Mouse (Mus musculus) erythroblast, adult 5-6 weeks (primary cell): ENCODE measurements around the gene Grb7. TPM values are rescaled to one million over a fixed set of nuclear protein-coding genes. Genes with fewer than 3 reads are reported as not detected.

Source experiments
- ATAC-seq: replicated peaks from 2 replicates; pipeline ENCODE4 v1.8.0; 2016; ENCODE audit warnings: moderate number of reproducible peaks, mild to moderate bottlenecking, moderate TSS enrichment, inconsistent platforms; ENCODE audit not compliant: poor library complexity, low FRiP score, severe bottlenecking
- total RNA-seq, 2 experiments: library from RNA; stranded (forward) in 1 of 2; stranded (reverse) in 1 of 2; fragments of 150-400 nt in 1 of 2; fragments of 200-764, 138-1000 nt in 1 of 2; gene quantifications; 2 replicates each; pipeline versions ENCODE4 v1.2.3 to v1.2.4; 2015 to 2017; ENCODE audit warnings: low replicate concordance in 2 of 2

The Grb7 gene
- total RNA-seq, 2 experiments from 2014 or later = not detected

DNA sequence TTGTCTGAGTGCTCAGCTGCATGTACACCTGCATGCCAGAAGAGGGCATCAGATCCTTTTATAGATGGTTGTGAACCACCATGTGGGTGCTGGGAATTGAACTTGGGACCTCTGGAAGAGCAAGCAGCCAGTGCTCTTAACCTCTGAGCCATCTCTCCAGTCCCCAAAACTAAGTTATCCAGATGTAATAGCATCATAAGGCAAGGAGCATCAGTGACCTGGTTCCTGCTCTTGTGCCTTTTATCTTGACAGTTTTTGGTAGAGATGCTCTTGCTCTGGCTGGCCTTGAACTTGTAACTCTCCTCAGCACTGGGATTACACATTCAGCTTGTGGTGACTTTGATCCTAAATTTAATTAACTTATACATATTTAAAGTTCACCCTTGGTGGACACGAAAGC, 2.5 kb upstream of the Grb7 start:
- no peak for ATAC-seq

- ATAC-seq = no peak
Observed at GRCm38 (mm10) chr11:98445238-98445637, 956 bp upstream of the Grb7 start.

DNA sequence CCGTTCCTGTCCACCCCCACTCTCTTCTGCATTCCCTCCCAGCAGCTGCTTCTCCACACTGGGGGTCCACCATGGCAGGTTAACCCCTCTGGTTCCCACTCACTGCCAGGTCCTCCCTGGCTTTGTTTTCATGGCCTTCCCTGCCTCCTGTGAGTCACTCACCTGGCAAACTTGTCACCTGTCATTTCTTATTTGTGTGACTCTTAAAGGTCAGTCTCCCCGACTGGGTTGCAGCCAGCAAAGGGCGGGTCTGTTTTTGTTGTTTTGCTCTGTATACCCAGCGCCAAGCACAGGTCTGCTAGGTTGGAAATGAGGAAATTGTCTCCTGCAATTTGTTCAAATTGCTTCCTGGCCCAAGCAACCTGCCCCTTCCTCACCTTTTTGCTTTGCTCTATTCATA, 515 bp upstream of the Grb7 start:
- ATAC-seq = no peak

- ATAC-seq = no peak
Observed at GRCm38 (mm10) chr11:98446562-98447474, 624 bp downstream of the Grb7 start.

DNA sequence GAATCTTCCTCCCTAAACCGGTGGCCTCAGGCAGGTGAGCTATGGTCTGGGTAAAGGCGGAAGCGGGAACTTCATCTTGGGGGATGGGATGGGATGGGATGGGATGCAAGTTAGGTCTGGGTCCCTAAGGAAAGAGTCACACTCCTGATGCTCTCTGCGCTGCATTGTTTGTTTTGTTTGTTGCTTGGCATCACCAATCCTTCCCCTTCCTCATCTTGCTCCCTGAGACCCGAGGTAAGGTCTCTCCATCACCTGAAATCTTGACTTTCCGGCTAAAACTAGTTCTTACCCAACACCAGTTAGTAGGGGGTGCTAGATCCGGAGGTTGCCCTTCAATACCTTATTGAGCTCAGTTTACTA, 1.3 kb downstream of the Grb7 start:
- ATAC-seq = no peak

- no peak for ATAC-seq
Observed at GRCm38 (mm10) chr11:98448191-98448790, 2.1 kb downstream of the Grb7 start.

- no peak for ATAC-seq
Observed at GRCm38 (mm10) chr11:98449419-98449818, 3.2 kb downstream of the Grb7 start.

DNA sequence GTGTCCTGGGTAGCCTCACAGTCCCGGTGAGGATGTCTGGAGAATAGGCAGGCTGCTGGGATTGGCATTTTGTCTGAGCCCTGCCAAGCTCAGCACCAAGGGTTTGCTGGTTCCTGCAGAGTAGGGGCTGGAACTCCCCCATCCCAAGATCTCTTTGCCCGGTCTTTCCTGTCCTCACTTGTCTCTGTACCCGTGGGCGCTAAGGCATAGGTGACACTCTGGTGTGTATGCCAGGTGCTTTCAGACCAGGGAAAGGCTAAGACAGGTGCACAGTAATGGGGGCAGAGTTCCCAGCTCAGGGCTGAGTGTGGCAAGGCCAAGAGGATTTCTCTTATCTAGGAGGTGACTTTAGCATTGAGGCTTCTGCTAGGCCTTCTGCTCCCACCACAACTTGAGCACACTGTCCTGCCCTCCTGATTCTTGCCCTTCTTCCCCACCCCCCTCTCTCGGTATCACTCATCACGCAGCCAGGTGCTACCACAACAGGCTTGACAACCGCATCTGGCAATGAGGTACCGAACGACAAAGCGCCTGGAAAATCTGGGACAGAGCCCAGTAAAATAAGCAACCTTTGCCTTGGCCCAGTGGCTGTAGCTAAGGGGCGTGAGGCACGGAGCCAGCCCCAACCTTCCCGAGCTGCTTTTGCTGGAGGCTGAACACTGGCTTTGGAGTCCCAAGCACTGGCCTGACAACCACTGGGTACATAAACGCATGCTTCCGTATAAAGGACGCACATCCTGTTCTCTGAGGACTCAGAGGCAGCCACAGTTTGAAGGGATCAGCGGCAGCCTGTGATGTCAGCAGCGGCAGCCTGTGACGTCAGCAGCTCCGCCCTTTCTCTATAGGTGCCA, 4.0 kb downstream of the Grb7 start:
- ATAC-seq = no peak

DNA sequence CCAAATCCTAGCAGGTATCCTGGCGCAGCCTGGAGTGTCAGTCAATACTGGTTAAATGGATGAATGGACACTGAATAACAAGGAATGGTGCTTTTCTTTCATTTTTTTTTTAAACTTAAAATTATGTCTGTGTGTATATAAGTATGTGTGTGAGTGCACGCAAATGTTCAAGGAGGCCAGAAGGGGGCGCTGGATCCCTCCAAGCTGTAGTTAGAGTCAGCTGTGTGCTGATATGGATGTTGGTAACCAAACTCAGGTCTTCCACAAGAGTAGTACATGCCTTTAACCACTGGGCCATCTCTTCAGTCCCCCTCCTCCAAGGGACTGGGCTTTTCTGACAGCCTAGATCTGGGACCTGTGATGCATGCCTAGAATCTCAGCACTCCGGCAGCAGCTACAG, 9.3 kb downstream of the Grb7 start:
- no peak for ATAC-seq

DNA sequence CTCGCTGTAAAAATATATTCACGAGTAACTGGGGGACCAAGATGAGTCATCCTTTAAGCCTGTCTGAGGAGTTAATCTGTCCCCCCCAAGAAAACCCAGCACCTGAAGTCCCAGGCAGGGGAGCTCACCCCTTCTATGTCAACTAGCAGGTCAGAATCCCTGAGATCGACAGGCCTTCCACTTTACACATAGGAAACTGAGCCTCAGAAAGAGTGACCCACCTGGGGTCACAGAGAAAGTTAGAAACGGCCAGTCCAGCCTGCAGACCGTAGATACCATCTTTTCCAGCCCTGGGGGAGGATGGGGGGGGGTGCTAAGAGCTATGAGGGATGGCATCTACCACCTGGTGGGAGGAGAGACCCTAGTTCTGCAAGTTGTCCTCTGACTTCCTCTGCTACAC, 10.4 kb downstream of the Grb7 start:
- no peak for ATAC-seq

DNA sequence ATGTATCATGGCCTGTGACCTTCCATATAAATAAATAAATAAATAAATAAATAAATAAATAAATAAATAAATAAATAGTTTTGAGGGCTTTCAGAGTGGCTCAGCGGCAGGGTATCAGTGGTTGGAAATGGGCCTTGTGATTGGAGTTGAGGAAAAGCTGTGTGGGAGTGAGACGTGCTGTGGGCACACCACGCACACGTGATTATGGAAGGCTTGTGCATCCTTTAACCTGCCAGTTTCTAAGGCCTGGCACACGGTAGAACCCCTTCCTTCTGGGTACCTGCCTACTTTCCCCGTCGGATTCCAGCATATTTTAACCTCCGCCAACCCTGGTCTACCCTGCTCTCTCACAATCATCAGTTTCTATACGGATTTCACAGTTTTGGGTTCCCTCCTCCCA, 10.8 kb downstream of the Grb7 start:
- no peak for ATAC-seq

GRCm38 (mm10) chr11:98457367-98458120, 11.3 kb downstream of the Grb7 start:
- ATAC-seq = no peak; the same call in 1 of the 2 replicates

DNA sequence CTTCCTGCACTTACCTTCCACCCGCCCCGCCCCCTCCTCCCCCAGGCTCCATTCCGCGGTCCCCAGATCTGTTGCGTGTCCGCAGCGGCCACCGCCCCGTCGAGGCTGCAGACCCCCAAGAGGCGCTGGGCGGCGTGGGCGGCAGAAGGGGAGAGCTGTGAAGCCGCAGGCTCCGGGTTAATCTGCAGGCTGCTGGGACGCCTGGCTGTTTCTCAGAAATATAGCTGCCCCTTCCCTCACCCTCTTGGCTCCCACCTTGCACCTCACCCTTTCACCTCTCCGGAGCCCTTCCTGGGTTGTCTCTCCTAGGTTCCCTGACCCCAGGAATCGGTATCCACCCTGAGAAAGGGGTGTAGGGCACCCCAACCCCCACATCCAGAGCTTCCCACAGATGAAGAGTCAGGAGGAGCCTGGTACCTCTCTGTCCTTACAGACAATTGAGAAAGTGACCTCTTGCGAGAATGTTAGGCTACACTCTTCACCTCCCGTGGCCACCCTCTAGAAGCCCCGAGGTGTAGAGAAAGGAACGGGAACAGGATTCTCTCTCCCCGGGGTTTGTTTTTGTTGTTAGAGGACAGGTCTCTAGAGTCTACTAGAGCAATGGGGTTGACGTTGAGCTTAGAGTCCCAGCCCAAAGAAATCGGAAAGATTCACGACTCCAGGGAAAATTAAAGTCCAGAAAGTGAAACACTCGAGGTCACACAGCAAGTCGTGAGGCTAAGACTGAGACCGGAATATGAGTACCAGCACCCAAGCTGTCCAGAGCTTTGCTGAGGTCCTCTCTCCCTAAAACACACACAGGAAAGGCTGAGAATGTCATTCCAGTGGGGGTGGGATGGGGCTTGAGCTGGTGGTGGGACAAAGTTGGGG, 12.2 kb downstream of the Grb7 start:
- no peak for ATAC-seq

- ATAC-seq = no peak
Observed at GRCm38 (mm10) chr11:98459071-98459741, 13.0 kb downstream of the Grb7 start.

GRCm38 (mm10) chr11:98459860-98460259, 13.7 kb downstream of the Grb7 start:
- no peak for ATAC-seq

GRCm38 (mm10) chr11:98461109-98461720, 15.0 kb downstream of the Grb7 start:
- no peak for ATAC-seq

GRCm38 (mm10) chr11:98462255-98462654, 16.1 kb downstream of the Grb7 start:
- no peak for ATAC-seq

DNA sequence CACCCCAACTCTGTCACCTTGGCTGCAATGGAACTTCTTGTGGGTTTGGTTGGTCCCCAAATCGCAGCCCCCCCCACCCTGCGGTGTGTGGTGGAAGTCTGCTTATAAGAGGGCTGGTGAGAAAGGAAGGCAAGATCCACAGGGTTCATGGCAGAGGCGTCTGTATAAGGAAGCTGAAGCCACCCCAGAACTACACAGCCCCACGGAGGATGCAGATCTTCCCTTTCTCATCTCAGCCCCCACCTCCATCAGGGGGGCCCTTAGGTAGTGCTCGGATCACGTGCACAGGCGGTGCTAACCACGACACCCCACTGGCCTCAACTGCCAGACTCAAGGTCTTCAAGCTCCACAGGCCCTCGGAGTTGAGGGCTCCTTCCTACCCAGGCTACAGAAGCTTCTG, 17.7 kb downstream of the Grb7 start:
- no peak for ATAC-seq
